Mouse (Mus musculus) thymus, adult 2 months (tissue): ENCODE measurements around the gene Dmwd.

Experiments used
- CTCF ChIP-seq: fragments of 200-500 bp; IDR thresholded peaks from 2 replicates; pipeline ENCODE4 v1.5.1; 2012; ENCODE audit warnings: mild to moderate bottlenecking, control low read depth, low read length, moderate library complexity, borderline replicate concordance; ENCODE audit not compliant: control insufficient read depth, poor library complexity, insufficient read depth; ENCODE audit errors: extremely low read depth
- POLR2A ChIP-seq: fragments of 200-500 bp; IDR thresholded peaks from 2 replicates; pipeline ENCODE4 v1.6.1; 2012; ENCODE audit warnings: mild to moderate bottlenecking, low read length, control low read depth, moderate library complexity; ENCODE audit not compliant: control insufficient read depth, poor library complexity, insufficient read depth; ENCODE audit errors: extremely low read depth

GRCm38 (mm10) chr7:19082171-19082570 lies 6.1 kb downstream of the Dmwd start:
- no peak for TF ChIP-seq CTCF
- TF ChIP-seq POLR2A: no peak
